Mouse (Mus musculus): Measurements from ENCODE around the gene Osgep. TPM values are rescaled to one million over a fixed set of nuclear protein-coding genes. Genes with fewer than 3 reads are reported as not detected.
"Not testable (repeated sequence)": the region's sequence is repeated elsewhere in the genome, so short reads cannot be mapped to it uniquely, and the experiment has no call there.

Osgep gene
- total RNA-seq, 2 experiments from 2014 or later = 110 to 111 TPM

DNA sequence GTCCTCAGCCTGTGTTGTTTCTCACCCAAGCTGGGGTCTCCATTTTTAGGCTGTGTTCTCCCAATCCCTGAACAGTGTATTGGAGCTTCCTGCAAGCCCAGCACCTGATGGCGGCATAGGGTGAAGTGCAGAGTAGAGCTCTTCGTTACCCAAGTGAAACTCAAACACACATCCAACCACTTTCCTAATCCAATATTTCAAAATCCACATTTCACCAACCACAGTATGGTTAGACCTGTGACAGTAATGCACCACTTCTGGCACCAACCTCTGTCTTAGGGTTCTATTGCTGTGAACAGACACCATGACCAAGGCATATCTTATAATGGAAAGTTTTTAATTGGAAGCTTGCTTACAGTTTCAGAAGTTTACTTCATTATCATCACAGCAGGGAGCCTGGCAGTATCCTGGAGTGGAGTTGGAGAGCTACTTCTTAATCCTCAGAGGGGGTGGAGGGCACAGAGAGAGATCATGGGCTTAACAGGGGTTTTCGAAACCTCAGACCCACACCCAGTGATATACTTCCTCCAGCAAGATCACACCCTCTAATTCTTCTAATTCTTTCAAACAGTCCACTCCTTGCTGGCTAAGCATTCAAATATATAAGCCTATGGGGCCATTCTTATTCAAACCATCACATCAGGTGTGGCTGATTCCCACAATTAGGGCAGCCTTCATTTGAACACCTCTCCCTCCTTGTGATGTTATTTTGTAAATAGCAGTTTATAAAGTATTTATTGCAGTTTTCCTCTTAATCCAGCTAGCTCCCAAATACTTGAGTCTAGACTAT is 13.6 kb upstream of the Osgep start:
- peak; percentile 68 for ATAC-seq (replicated peaks; ENCODE audit: poor library complexity, severe bottlenecking)

GRCm38 (mm10) chr14:50936649-50937048 is 12.0 kb upstream of the Osgep start:
- ATAC-seq (replicated peaks; ENCODE audit: poor library complexity, severe bottlenecking) = no peak

DNA sequence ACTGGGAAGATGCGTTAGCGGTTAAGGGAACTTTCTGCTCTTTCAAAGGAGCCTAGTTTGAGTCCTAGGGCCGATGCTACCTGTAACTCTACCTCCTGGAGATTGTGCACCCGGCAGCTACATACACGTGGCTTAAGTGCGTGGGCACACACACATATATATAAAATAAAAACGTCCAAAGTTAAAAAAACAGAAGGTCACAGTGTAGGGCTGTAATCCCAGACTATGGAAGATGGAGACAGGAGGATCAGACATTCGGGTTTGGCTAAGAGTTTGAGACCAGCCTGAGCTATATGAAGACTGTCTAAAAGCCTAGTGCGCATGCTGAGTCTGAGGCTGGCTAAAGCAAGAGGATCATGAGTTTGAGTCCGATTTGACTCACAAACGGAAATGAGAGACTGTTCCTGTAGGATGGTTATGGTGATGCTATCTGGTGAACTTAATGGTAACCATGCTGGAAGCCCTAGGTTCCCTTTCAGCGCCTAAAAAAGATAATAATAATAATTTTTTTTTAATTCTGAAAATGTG is 6.9 kb upstream of the Osgep start:
- ATAC-seq (replicated peaks; ENCODE audit: poor library complexity, severe bottlenecking) = no peak

DNA sequence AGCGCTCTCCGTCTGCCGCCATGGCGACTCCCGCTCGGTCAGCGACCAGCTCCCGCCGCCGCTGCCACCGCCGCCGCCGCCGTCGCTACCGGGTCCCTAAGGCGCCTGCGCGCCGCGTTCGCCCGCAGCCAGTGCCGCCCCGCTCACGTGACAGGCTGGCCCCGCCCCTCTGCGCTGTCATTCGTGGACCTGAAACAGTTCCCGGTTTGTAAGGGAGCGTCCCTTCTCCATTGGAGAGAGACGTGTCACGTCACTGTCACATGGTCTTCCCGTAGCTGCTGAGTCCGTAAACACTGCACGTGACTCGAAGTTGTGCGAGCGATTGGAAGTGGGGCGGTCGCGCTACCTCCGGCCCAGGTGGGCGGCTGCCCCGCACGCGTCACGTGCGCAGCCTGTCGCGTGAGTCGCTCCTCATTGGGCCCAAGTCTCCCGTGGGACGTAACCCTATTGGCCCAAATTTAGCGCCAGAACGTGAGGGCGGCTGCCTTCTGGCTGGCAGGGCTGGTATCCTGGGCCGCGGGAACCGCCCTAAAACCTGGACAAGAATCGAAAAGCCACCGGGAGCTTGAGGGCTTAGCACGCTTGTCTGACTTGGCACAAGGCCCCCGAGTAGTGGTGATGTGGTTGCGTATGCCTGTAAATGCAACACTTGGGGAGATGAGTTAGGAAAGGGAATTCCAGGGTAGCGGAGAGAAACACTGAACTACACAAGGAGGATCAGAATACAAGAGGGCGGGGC is 6.2 kb upstream of the Osgep start, which contains the start of the genes Pip4p1 and Pnp:
Pip4p1 (minus strand) TSS at position 103 of the 739 bp plus-strand sequence.
Pnp (plus strand) TSS at position 329 of the 739 bp plus-strand sequence.
- ATAC-seq (replicated peaks; ENCODE audit: poor library complexity, severe bottlenecking) = peak; percentile 88

DNA sequence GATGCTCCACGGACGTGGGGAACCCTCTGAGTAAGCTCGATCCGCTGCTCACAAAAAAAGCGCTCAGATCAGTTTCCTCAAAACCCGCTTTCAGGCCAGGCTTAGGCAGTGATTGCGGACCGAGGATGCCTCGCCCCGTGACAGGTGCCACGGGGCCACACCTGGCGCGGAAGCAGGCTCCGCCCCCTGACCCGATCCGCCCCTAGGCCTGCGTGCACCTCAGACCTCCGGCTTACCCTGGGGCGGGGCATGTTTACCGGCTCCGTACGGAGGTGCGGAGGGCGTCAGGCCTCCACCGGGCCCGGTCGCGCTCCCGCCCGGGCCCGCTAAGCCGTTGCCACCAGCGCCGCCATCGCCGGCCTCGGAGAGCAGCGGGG is 5.7 kb upstream of the Osgep start:
- peak; percentile 12 for ATAC-seq (replicated peaks; ENCODE audit: poor library complexity, severe bottlenecking)

- peak; percentile 25 for ATAC-seq (replicated peaks; ENCODE audit: poor library complexity, severe bottlenecking)
Measured at GRCm38 (mm10) chr14:50929951-50930350, 5.3 kb upstream of the Osgep start.

- no peak for ATAC-seq (replicated peaks; ENCODE audit: poor library complexity, severe bottlenecking)
Measured at GRCm38 (mm10) chr14:50927366-50927765, 2.7 kb upstream of the Osgep start.

DNA sequence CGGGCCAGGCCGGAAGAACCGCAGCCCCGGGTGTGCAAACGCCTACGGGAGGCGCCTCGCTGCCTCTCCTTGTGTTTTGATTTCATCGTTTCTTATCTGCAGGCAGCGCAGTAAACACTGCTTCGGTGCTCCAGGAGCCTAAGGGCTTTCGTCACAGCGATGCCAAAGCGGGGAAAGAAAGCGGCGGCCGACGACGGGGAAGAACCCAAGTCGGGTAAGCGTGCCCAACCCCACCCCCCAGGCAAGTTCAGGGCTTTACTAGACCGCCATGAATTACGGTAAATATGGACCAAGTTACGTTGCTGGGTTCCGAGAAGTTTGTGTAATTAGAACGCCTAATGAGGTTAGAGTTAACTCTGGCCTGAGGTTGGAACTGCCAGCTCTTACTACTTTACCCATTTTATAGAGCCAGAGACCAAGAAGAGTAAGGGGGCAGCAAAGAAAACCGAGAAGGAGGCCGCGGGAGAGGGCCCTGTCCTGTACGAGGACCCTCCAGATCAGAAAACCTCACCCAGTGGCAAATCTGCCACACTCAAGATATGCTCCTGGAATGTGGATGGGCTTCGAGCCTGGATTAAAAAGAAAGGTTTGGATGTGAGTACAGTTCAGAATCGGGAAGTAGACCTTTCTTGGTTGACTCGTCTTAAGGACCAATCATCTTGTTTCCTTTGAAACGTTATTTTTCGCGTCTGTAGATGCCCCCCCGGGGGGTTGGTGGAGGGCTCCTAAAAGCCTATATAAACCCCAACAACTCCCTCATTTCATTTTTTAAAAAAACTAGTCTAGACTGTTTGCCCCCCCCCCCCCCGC is 623 bp upstream of the Osgep start:
- peak; percentile 21 for ATAC-seq (replicated peaks; ENCODE audit: poor library complexity, severe bottlenecking)

GRCm38 (mm10) chr14:50923437-50923836 is 1.3 kb downstream of the Osgep start:
- ATAC-seq (replicated peaks; ENCODE audit: poor library complexity, severe bottlenecking) = not testable (repeated sequence)

- ATAC-seq (replicated peaks; ENCODE audit: poor library complexity, severe bottlenecking) = no peak
Measured at GRCm38 (mm10) chr14:50911356-50911755, 13.3 kb downstream of the Osgep start.

DNA sequence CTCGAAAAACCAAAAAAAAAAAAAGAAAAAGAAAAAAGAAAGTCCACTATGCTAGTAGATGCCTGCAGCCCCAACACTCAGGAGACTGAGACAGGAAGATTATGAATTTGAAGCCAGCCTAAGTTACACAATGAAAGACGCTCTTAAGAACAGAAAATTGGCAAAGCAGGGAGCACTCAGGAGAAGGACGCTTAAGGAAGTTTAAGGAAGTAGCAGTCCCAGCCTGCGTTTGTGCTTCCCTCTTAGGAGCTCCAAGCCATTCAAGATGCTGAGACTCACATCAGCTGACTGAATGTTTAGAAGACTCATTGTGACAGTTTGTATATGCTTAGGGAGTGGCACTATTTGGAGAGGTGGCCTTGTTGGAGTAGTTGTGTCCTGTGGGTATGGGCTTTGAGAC is 16.6 kb downstream of the Osgep start:
- peak; percentile 28 for ATAC-seq (replicated peaks; ENCODE audit: poor library complexity, severe bottlenecking)

- ATAC-seq (replicated peaks; ENCODE audit: poor library complexity, severe bottlenecking) = peak; percentile 72
Measured at GRCm38 (mm10) chr14:50905327-50905726, 19.4 kb downstream of the Osgep start.

- ATAC-seq (replicated peaks; ENCODE audit: poor library complexity, severe bottlenecking) = no peak
Measured at GRCm38 (mm10) chr14:50904828-50905129, 19.9 kb downstream of the Osgep start.

- ATAC-seq (replicated peaks; ENCODE audit: poor library complexity, severe bottlenecking) = peak; percentile 94
Measured at GRCm38 (mm10) chr14:50903973-50904827, 20.5 kb downstream of the Osgep start.

DNA sequence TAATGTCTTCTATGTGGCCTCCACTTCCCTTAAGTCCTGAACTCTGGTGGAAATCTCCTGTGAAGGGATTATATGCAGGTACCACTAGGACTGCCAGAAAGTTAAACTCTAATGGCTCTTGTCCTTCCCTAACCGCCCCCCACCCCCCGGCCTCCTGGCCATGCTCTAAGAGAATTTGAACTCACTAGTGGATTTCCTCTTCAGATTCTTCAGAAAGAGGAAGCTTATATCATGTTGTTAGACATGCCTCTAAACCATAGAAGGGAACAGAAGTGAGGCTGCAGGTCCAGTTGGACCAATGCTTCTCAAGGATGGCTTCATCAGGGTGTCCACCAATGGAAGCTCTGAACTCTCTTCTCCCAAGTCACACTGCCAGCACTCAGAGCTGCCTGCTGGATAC is 26.7 kb downstream of the Osgep start:
- peak; percentile 54 for ATAC-seq (replicated peaks; ENCODE audit: poor library complexity, severe bottlenecking)

DNA sequence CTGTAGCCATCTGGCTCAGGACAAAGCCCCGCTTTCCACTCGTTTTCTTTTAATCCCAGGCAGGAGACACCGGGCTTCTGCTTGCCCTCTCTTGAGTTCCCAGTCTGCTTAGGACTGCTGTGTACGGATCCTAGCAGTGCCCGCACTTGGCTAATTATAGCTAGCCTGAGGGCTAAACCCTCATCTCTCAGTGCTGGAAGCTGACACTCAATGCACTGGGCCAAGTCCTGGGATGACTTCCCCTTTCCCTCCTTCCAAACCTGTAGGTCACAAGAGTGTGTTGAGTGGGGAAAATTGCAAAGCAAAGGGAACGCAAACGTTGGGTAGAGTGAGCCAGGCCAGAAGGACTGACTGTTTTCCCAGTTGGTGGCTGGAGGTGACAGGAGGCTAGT is 27.3 kb downstream of the Osgep start, which contains the start of gene Klhl33:
Klhl33 (minus strand) TSS at position 134 of the 392 bp plus-strand sequence.
- peak; percentile 32; the same call in 1 of the 2 replicates for ATAC-seq (replicated peaks; ENCODE audit: poor library complexity, severe bottlenecking)

DNA sequence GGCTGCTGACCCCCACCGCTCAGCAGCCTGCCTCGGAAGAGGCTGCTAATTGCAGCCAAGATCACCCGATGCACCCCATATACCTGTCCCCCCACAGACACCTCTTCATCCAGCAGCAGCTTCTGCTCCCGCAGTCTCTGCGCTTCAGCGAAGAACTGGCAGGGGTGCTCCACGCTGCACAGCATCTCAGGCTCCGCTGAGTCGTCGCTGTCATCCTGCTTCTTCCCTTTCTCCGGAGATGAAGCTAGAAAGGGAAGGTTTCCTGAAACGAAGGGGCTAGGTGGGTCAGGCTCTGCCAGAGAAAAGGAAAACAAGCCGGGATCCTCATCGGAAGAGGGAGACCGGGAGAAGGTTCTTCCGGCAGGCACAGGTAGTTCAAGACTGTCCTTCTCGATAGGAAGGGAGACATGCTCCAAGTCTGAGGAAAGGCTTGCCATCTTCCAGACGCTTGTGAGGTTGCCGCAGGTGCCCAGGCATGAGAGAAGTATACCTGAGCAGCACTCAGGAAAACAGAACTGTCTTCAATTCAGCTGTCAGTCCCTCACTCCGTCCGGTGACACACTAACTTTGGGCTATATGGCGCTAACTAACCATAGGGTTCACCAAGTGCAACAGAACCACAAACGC is 27.8 kb downstream of the Osgep start:
- no peak for ATAC-seq (replicated peaks; ENCODE audit: poor library complexity, severe bottlenecking)

GRCm38 (mm10) chr14:50895985-50896746 is 28.5 kb downstream of the Osgep start:
- peak; percentile 57 for ATAC-seq (replicated peaks; ENCODE audit: poor library complexity, severe bottlenecking)
